Mouse (Mus musculus): ENCODE measurements at regions not wholly inside any gene's neighbourhood (a gene's known extent, or its start where the extent isn't known, plus 50 kb on each side); places are given as distances from the start of the nearest gene placed in this dataset.

GRCm38 (mm10) chr4:137101169-137101568, 52.6 kb upstream of the Zbtb40 start:
- DNase-seq (ENCODE audit: inconsistent ontology term) = no peak

DNA sequence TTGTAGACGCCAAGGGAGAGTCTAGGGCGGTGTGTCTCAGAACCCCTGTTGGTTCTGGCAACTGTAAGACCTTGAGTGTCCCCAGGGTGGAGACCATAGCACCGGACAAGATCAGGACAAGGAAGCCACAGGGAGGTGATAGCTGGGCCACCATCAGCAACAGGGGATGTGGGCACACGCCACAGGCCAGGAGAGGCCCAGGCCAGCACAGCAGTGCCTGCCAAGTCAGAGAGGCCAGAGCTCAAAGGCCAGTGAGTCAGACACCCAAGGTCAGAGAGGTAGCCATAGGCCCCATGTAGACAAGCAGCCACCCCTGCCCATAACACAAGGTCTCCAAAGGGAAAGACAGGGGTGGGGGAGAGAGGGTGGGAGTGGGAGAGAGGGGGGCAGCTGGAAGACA, 52.2 kb upstream of the Zbtb40 start:
- no peak for DNase-seq (ENCODE audit: inconsistent ontology term)

All from Muller cell, postnatal 12 days (primary cell).